Mouse (Mus musculus): Measurements from ENCODE around the gene Nmnat3.

GRCm38 (mm10) chr9:98420666-98421065, 133.4 kb downstream of the Nmnat3 start:
- TF ChIP-seq CTCF (IDR thresholded peaks at IDR 0.05; ENCODE audit: control insufficient read depth, insufficient read depth, insufficient replicate concordance, low read depth, low read length), result no peak
- no peak for TF ChIP-seq POLR2A (IDR thresholded peaks at IDR 0.05; ENCODE audit: control insufficient read depth, low read depth, low read length)

Measured in testis, adult 2 months (tissue).